Mouse (Mus musculus): ENCODE results near the gene Ttc34.

The Ttc34 gene

DNA sequence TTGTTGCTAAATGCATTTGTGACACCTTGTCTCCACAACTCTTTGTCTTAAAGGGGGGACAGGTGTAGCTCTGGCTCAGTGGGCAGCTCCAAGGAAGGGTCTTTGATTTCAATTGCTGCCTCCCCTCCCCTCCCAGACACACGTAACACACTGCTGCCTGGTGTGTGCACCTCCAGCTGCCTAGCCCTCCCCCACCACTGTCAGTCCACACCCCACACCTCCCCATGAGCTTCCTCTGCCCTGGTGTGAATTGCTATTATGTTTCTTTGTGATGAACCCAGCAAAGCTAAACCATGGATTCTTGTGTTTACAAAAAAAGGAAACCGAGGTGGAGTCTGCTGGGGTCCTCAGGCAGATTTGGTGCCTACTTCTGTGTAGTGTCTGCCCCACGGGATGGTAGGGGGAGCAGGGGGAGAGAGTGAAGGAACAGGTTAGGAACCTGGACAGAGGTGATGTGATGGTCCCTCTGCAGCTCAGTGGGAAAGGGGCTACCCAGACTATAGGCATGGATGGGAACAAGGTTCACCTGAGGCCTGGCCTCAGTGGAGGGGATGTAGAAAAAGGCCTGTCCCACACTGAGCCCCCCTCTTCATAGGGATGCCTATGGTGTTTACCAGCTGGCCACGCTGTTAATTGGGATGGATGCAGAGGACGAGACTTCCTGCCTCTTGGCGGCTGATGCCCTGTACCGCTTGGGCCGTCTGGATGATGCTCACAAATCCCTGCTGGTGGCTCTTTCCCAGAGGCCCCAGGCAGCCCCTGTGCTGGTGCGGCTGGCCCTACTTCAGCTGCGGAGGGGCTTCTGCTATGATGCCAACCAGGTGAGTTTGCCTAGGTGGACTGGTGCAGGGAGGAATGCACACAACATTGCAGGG is 20.3 kb downstream of the Ttc34 start:
- no peak for DNase-seq

DNA sequence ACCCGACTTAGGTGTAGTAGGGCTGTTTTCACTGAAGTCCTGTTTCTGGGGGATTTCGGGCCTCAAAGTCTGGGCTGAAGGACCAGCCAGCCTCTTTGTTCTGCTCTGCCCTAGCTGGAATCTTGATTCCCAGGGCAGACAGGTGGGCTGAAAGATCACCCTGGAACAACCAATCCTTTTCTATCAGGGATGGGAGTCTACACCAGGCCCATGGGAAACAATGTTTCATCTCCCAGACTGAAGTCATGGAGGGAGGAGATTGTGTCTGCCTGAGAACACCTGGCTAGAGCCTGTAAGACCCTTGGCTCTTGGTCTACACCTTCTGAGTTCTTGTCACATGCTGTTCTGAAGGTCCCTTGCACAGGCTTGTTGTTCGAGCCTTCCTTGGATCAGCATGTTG is 21.3 kb downstream of the Ttc34 start:
- DNase-seq: no peak

DNA sequence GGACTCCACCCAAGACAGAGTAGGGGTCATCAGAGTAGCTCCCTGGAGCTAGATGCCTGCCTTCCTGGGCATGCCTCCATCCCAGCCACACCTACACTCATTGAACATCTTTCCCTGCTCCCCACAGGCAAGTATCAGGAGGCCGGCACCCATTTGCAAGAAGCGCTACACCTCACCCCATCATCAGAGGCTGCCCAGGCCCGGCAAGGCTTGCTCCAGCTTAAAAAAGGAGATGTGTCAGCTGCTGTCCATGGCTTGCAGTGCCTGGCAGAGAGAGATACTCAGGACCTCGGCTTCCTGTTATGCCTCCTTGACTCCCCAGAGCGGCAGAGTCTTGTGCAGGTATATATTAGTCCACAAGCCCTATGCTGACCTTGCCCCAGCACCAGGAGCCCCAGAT is 24.7 kb downstream of the Ttc34 start:
- DNase-seq: no peak

DNA sequence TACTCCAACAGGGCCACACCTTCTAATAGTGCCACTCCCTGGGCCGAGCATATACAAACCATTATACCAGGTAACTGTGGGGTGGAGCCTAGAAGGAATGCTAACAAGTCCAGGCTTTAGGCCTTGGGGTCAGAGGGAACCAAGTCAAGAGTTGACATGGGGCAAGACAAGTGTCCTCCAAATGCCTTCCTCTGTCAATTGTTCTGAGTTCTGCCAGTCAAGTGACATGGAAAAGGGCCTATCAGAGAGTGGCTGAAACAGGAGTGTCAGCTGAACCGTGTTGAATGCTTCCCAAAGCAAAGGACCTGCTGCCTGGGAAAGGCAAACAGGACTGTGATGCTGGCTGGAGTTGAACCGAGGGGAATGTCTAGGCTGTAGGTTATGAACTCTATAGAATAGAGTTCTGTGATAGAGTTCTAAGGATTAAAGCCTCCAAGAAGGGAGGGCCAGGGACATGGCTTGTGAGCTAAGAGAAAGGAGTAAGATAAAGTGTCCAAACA is 26.2 kb downstream of the Ttc34 start:
- no peak for DNase-seq

DNA sequence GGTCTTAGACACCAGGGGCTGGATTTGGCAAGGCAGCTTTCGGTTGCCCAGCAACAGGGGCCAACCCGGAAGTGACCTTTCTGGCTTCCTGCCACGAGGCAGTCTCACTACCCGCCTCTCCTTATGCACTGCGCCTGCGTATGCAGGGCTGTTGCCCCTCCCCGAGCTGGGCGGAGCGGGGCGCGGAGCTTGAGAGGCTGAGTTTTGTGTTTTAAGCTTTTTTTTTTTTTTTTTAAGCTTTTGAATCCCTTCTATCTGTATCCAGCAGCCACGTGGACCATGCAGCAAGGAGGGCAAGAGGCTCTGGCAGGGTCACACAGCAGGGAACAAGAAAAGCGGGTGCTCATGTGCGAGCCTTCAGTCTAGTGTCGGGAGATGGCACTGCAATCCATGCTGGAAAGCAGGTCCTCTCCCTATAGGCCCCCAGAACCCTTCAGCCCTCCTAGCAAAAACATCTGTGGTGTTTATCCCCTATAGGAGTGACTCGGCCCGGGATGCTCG is 27.1 kb downstream of the Ttc34 start:
- DNase-seq: peak; percentile 91

DNA sequence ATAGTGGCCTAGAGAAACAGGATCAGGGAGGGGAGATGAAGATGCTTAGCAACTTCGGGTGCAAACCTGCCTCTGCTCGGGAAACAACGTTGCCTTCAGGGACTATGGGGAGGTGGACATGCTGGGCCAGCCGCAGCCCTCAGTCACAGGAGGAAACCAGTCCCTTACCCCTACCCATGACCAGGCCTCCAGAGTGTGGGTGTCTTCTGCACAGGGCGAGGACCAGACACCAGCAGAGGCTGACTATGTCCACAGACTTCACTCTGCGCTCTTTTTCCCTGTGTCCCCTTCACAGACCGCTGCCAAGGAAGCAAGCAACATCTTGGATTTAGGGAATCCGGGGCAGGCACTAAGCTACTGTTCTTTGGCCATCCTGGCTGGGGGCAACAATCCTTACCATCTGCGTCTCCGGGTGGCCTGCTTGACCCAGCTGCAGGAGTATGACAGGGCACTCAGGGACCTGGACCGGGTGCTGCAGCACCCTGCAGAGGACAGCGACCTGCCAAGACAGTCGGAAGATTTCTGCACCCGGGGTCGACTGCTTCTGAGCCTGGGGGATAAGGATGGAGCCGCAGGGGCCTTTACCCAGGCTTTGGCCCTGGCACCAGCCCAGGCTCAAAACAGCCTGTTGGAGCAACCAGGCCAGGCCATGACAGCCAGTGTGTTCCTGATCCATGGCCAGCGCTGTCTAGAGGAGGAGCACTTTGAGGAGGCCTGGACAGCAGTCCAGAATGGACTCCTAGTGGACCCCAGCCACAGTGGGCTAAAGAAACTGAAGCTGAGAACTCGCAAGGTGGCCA is 27.9 kb downstream of the Ttc34 start:
- no peak for DNase-seq

DNA sequence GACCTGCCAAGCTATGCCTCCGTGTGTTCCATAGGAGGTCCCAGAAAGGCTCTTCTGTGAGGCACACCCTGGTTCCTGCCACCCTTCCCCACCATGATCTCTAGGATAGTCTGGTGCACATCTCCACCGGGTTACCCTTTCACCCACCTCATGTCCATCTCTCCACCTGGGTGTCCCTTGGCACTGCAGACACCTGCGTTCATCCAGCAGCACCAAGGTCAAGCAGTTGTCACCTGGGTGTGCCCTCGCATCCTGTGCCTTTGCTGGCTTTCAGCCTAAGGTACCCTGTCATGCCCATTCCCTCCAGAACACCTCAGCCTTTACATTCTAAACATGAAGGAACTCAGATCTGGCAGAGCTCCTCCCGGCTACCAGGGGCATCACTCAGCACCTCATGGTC is 29.1 kb downstream of the Ttc34 start:
- no peak for DNase-seq

DNA sequence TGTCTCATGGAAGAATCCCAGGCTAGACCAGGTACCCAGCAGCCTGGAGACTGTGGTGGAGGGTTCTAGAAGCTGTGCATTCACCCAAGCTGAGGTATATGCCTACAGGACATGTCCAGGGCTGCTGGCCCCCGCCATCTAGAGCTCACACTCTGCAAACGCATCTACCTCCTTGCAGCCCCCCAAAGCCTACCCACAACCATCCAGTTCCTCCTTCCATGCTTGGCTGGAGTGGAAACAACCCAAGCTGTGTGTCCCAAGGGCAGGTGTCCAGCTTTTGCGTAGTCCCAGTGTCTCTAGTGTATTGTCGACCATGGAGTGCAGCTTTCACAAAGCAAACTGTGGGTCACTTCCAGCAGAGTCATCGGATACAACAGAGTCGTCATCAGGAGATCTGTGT is 30.0 kb downstream of the Ttc34 start:
- no peak for DNase-seq

DNA sequence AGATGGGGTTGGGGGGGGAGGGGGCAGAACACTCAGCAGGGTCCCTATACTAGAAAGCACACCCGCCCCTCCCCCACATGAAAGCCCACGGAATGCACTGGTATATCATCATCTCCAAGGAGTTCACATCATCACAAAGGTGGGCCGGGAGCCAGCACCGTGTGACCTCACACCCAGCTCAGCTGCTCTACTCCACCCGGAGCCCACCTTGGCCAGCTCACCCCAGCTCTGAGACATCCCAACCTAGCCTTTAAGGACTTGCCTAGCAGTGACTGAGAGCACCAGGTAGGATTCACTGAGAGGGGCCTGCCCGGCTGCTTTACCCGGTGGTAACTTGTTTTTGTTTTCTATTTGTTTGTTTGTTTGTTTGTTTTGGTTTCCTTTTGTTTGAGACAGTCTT is 32.2 kb downstream of the Ttc34 start, which contains the start of gene Mmel1:
Mmel1 (plus strand) TSS at position 146 of the 400 bp plus-strand sequence.
- DNase-seq: no peak

DNA sequence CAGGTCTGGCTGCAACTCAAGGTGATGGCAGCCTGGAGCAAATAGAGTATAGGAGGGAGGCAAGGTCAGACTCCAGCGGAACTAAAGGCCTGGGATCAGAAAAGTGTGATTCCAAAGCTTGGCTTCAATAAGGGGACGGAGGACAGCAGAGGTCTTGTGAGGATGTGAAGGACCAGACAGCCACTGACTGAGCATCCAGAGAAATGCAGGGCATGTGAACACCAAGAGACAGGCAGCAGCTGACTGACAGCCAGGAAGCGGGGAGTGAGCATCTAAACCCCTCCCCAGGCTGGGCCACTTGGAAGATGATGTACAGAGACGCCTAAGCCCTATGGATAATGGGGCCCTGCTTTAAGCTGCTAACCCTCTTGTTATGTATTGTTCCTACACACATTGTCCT is 33.5 kb downstream of the Ttc34 start:
- DNase-seq: no peak

DNA sequence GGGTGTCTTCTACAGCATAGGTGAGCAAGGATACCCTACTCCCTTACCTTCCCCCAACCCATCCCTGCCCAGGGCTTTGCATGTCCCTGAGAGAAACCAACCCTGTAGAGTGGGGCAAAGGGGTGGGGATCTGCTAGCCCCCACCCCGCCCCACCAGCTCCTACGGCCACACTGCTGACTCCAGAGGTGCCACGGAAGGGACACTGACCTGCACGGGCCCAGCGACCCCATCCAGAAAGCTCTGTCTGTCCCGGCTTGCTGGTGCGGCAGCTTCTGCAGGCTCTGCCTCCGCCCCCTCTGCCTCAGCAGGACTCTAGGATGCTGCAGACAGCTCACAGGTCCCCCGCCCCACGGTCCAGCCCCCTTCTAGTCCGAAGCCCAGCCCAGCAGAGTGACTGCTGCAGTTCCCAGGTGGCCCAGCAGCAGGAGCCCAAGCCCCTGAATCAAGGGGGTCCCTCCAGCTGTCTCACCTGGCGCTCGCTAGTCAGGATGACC is 34.5 kb downstream of the Ttc34 start:
- peak; percentile 28 for DNase-seq

DNA sequence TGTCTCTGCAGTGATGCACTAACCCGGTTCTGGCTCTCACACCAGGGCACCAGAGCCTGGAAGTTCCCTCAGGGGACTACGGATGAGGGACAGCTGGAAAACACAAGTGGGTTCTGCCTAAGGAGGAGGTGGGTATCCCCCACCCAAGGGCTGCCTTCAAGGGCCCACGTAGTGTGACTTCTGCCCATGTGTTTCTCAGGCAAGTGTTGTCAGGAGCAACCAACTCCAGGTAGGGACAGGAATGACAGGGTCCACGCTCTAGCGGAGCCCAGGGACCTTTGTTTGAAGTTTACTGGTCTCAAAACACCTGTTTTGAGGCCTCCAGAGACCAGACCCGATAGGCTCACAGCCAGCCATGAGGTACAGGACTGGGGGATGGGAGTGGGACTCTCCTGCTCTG is 35.9 kb downstream of the Ttc34 start:
- no peak for DNase-seq

DNA sequence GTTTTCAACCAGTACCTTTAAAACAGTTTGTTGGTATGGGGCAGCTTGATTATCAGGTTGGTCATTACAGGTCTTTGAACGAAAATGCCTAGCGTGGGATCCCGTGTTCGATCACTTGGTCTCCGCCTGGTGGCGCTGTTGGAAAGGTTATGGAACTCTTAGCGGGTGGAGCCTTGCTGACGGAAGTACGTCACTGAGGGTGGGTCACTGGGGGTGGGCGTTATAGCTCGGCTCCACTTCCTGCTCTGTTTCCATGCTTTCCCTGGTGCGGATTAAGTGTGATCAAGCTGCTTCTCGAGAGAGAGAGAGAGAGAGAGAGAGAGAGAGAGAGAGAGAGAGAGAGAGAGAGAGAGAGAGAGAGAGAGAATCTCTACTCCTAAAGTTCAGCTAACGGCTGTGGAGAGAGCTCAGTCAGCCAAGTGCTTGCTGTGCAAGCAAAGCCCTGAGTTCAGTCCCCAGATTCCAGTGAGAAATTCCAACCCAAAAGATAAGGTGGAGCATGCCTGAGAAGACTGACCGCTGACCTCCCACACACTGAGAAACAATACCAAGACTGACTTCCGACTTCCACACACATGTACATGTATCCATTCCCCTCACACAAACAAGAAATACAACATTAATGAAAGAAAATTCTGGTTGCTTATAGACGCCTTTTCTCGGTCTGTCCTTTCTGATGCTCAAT is 40.7 kb downstream of the Ttc34 start:
- DNase-seq: peak; percentile 98

DNA sequence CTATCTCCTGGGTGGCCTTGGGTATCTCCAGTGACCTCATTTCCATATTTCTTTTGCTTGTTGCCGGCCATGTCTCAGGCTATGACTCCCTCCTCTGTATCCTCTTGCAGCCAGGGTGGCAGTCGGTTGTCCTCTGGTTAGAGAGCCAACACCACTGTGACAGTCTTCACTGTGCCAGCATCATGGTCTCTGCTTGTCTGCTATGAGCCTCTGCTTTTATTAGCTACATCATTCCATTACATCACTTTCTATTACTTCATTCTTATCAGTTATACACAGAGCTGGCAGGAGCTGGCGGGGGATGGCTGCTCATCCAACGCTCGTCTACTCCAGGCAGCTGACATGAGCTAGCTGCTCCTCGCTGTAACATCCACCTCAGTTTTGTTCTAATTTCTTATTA is 43.5 kb downstream of the Ttc34 start:
- no peak for DNase-seq

DNA sequence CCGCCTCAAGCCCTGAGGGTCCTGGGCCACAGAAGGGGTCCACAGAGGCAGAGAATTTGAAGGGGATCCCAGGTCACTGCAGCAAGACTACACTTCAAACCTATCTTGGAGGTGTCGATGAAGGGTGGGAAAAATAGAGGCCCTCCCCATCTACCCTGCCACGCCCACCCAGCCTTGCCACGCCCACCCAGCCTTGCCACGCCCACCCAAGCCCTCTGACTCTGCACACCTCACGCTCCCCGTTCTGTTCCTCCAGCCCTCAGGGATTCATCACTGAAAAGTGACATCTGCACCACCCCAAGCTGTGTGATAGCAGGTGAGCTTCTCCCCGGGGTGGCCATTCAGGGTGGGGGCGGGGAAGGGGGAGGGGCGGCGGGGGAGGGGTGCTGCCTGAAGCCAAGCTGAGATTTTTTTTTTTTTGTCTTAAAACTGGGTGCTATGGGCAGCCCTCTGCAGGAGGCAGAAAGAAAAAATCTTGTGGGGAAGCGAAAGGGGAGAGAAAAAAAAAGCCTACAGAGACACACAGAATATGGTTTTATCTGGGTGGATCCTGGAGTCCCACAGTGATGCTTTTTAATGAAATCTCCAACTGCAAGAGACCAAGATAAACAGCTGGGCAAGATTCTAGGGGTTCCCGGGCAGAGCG is 44.9 kb downstream of the Ttc34 start:
- DNase-seq: peak; percentile 35

DNA sequence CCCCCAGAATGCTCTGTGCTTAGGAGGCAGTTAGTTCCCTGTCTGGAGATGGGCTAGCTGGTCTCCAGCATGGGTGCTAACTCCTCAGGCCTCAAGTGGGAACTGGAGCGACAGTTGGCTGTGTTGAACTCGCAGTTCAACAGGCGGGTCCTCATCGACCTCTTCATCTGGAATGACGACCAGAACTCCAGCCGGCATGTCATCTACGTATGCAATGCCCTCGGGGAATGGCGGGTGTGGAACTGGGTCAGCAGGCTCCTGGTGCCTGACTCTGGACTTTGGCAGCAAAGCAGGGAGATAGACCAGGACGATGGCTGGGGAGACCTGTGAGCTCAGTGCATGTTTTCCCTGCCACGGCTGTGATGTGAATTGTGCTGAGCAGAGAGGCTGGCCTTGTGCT is 48.2 kb downstream of the Ttc34 start:
- no peak for DNase-seq

DNA sequence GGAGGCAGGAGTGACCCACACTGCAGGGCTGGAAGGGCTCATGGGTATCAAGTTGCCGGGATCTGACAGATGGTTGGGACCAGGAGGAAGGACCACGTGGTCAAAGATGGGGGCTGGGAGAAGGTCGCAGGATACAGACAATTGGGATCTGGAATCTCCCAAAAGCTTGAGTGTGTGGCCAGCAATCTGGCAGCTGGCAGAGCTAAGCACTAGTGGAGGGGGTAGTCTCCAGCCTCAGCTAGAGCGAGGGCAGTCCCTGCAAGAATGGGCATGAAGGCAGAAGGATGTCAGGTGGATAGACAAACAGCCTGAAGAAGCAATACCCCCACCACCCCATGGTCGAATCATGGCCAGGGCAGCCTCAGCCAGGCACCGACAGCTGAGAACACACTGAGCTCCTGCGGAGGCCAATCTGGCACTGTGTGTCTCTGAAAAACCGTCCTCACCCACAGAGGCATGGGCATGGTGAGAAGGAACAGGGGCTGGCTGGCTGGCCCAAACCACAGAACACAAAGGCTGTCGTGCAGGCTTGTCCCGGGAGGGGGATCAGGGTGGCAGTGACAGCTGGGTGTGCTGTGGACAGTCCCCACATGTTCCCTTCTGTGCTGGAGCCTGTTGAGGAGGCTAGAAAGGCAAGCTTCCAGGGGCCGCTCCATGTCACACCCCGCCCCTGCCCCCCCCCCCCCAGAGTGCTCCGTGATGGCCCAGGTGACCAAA is 49.8 kb downstream of the Ttc34 start:
- DNase-seq: no peak

DNA sequence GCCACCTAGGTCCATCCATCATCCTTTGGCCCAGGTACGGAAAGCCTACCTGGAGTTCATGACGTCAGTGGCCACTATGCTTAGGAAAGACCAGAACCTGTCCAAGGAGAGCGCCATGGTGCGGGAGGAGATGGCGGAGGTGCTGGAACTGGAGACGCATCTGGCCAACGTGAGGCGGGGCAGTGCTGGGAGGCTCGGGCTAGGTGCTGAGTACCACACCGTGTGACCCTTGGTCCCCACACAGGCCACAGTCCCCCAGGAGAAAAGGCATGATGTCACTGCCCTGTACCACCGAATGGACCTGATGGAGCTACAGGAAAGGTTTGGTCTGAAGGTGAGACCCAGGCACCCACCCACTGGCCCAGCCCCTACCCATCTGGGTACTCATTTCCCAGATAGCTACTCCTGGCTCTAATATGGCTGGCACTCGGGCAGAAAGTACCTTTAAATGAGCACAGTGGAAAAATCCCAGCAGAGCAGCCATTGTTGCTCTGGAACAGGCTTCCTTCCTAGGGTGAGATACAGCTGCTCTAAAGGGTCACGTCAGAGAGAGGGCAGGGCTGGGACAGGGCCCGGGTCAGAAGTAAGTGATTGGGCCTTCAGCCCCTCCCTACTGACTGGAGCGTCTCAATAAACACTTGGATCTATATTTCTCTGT is 50.5 kb downstream of the Ttc34 start:
- DNase-seq: no peak

DNA sequence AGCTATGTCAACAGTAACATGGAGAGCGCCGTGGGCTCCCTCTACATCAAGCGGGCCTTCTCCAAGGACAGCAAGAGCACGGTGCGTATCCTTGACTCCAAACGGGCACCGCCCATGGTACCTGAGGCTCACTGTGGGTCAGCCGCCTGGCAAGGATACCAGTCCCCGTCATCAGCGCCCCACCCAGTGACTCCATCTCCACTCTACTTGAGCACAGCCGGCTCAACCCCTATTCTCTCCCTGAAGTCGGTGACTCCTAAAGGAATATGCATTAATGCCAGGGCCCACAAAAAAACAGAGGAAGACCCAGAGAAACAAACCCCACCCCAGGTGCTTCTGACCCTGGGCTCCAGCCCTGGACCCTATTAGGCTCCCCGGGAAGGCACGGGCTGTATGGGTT is 53.6 kb downstream of the Ttc34 start:
- DNase-seq: no peak

DNA sequence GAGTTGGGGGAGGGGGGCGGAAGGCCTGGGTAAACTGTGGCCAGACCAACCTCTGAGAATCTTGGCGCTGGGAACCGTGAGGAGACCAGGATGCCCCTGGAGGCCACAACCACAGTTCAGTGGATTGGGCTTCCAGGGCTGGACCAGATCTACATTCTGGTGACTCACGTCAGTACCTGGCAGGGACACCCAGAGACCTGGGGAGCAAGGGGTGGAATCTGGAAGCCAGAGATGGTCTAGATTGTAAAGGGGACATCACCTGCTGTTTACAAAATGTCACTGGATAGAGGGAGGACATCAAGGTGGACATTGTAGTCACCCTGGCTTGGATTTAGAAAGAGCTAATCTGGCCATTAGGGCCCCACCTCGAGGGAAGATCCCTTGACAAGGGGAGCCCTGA is 58.3 kb downstream of the Ttc34 start:
- DNase-seq: no peak
